Mouse (Mus musculus) liver, adult 2 months (tissue): ENCODE data around the gene Cacng1. TPM values are rescaled to one million over a fixed set of nuclear protein-coding genes. Genes with fewer than 3 reads are reported as not detected.

Experiments used
- DNase-seq: peaks from one replicate; pipeline ENCODE4 v3.0.0-alpha.2; 2011; ENCODE audit warnings: low read depth, low spot score; ENCODE audit errors: extremely low read depth
- H3K27ac ChIP-seq: fragments of 200-500 bp; replicated peaks from 2 replicates; pipeline ENCODE4 v1.5.1; 2012; ENCODE audit warnings: low read depth, mild to moderate bottlenecking, control low read depth, inconsistent platforms, low read length; ENCODE audit not compliant: insufficient read depth
- H3K27me3 ChIP-seq: fragments of 200-500 bp; 2 replicates; pipeline ENCODE4 v1.6.1; 2012; ENCODE audit warnings: mild to moderate bottlenecking, moderate library complexity, low read length, inconsistent platforms; ENCODE audit not compliant: control insufficient read depth, insufficient read depth
- H3K36me3 ChIP-seq: fragments of 200-500 bp; 2 replicates; pipeline ENCODE4 v1.6.1; 2012; ENCODE audit warnings: low read length, inconsistent platforms; ENCODE audit not compliant: control insufficient read depth, insufficient read depth
- H3K4me1 ChIP-seq: fragments of 200-500 bp; 2 replicates; pipeline ENCODE4 v1.6.1; 2011; ENCODE audit warnings: low read length; ENCODE audit not compliant: control insufficient read depth, insufficient read depth
- H3K4me3 ChIP-seq: fragments of 200-500 bp; 2 replicates; pipeline ENCODE4 v1.5.1; 2011; ENCODE audit warnings: low read depth, mild to moderate bottlenecking, control low read depth, low read length, moderate library complexity; ENCODE audit not compliant: insufficient read depth
- H3K79me2 ChIP-seq: fragments of 200-500 bp; 2 replicates; pipeline ENCODE4 v1.6.1; 2012; ENCODE audit warnings: inconsistent platforms, mild to moderate bottlenecking, low read length, moderate library complexity; ENCODE audit not compliant: control insufficient read depth, insufficient read depth
- H3K9ac ChIP-seq: fragments of 200-500 bp; 2 replicates; pipeline ENCODE4 v1.6.1; 2012; ENCODE audit warnings: low read depth, mild to moderate bottlenecking, control low read depth, inconsistent platforms, low read length
- CTCF ChIP-seq: fragments of 200-500 bp; IDR thresholded peaks from 2 replicates; pipeline ENCODE4 v1.5.1; 2011; ENCODE audit warnings: low read depth, low read length, control low read depth
- POLR2A ChIP-seq: fragments of 200-500 bp; IDR thresholded peaks from 2 replicates; pipeline ENCODE4 v1.6.1; 2011; ENCODE audit warnings: low read length, control low read depth; ENCODE audit not compliant: insufficient read depth; ENCODE audit errors: extremely low read depth
- WGBS: fragments of 180-500 bp; shearing (Covaris S2); methylation state at CpG from one replicate; pipeline ENCODE4 v1.1.7; 2018; 5-methylcytosine and 5-hydroxymethylcytosine counted together
- polyA plus RNA-seq: library from polyadenylated mRNA; depleted of rRNA; stranded (reverse); fragments of >200 nt; gene quantifications from 2 replicates; pipeline ENCODE4 v1.2.3, GENCODE M21; 2012
- total RNA-seq: library from RNA; depleted of rRNA; stranded (reverse); fragments of >200 nt; gene quantifications from 2 replicates; pipeline ENCODE4 v1.2.3, GENCODE M21; 2014

Gene Cacng1
- total and polyA plus RNA-seq, 2 experiments, result 0.09 TPM; not detected in 1

DNA sequence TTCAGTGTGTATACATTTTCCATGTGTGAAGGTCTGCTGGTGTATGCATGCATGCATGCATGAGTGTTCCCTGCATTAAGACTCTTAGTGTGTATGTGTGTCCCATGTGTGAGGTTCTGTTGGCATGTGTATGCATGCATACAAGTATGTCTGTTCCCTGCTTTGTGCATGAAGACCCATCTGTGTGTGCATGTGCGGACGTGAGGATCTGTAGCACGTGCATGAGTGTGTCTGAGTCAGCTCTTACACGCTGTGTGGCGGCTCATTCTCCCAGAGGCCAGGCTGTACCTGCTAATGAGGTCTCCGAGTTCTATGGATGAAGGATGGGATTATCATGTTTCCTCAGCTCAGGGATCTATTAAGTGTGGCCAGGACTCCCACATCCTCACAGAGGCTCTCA lies 11.3 kb downstream of the Cacng1 start:
- Histone ChIP-seq H3K9ac (no peak overlapping the region), H3K27ac (no peak overlapping the region), H3K36me3 (no peaks in the 10 kb centered on the region), H3K4me3 (no peak overlapping the region), H3K27me3 (no peaks in the 10 kb centered on the region), H3K4me1 (no peaks in the 10 kb centered on the region; the same call in 1 of the 2 replicates), H3K79me2 (no peaks in the 10 kb centered on the region)
- TF ChIP-seq CTCF, result no peak
- TF ChIP-seq POLR2A, result no peak
- WGBS, result 85% methylated on average over 6 of the region's 6 CpGs
- DNase-seq, result no peak

DNA sequence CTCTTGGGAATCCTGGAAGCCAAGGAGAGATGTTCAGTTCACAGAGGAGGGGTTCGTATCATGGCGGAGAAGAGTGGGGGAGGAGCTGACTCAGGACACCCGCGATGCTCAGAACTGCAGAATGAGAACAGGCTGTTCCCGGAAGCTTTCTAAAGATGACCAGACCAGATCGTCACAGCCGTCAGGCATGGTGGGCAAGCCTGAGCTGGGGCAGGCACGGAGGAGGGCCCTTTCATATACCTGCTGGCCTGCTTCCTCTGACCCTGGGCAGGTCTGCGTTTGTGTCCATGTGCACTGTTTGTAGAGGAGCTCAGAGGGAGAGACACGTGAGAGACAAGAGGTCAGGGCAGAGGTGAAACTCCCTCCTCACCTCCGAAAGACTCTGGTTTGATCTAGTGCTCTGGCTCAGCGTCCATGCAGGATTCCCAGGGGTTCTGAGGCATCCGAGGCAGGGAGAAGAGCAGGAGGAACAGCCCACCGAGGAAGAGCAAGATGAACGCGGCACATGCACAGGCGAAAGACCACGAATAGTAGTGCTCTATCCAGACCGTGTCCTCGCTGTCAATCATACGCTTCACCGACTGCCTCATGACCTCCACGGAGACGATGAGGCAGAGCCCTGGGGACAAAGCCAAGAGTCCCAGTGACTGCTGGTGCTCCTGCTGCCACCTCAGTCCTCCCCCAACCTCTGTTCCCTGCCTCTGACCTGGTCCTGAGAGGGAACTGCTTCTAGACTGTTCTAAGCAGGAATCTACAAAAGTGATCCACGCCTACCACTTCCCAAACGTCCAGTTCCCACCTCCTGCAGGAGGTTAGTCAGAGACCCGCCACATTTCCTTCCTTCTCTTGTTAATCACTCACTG lies 12.8 kb downstream of the Cacng1 start:
- no peak for TF ChIP-seq POLR2A
- no peak for TF ChIP-seq CTCF
- H3K27me3 ChIP-seq, result no peaks in the 10 kb centered on the region

DNA sequence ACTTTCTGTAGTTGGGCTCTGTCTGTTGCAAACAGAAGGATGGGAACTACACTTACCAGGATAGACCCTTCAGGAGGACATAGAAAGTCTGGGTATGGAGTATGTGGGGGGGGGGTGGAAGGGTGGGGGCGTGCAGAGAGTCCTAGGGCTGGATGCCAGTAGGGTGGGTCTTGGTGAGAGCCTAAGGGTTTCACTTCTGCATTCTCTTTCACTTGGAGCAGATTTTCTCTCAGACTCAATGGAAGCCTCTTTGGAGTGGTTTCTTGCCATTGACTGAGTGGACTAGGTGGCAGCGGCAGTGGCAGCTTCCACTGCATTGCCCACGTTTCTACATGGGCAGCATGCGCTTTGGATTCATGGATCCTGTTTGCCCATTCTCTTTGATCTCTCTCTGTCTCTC lies 16.4 kb downstream of the Cacng1 start:
- Histone ChIP-seq H3K79me2 (no peaks in the 10 kb centered on the region), H3K27me3 (no peaks in the 10 kb centered on the region), H3K4me3 (no peak overlapping the region), H3K27ac (no peak overlapping the region), H3K4me1 (no peaks in the 10 kb centered on the region), H3K9ac (no peak overlapping the region), H3K36me3 (no peaks in the 10 kb centered on the region)
- TF ChIP-seq CTCF (no peak), POLR2A (no peak)
- no peak for DNase-seq
- WGBS, result 87% methylated on average over 4 of the region's 4 CpGs

More for the DNA sequence above, 12.8 kb downstream of the Cacng1 start:
- no peak overlapping the region for H3K4me3 ChIP-seq
- peak; percentile 54 for DNase-seq
- H3K4me1 ChIP-seq, result no peaks in the 10 kb centered on the region; the same call in 1 of the 2 replicates
- H3K36me3 ChIP-seq, result no peaks in the 10 kb centered on the region
- 32% methylated on average over 27 of the region's 27 CpGs for WGBS
- H3K9ac ChIP-seq, result no peak overlapping the region
- H3K79me2 ChIP-seq, result no peaks in the 10 kb centered on the region
- no peak overlapping the region for H3K27ac ChIP-seq

DNA sequence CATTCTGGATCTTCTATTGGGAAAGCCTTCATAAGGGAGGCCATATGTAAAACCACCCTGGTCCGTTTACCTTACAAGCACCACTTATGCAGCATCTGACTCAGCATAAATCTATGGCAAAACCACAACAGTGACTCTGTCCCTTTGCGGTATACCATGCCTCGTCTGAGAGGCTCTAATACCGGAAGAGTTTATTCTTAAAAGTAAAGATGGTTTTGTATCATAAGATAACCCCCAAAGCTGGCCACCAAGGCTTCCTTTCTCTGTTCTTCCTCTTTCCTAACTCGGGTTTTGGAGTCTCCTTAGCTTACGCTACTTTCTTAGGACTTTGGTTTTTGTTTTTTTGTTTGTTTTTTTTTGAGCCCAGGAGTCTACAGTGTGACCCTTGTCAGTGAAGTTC lies 23.0 kb downstream of the Cacng1 start:
- 81% methylated on average over 6 of the region's 6 CpGs for WGBS
- H3K4me3 ChIP-seq, result no peak overlapping the region

DNA sequence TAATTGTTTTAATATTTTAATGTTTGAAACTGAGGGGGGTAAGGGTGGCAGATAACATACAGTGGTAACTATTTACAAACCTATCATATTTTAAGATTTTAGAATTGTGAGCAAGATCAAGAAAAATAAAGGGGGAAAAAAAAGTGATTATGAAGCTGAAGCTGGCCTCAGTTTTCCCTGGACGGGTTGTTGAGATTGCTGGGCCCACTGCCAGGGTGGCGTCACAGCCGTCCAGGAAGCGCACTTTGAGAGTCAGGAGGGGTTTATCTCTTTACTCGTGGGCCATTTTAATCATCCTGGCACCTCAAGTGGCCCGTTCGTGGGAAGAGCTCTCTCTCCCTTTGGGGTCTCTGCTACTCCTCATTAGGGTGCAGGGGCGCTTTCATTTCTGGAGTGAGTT lies 24.8 kb downstream of the Cacng1 start:
- DNase-seq, result no peak
- no peak overlapping the region for H3K27ac ChIP-seq
- H3K36me3 ChIP-seq, result no peaks in the 10 kb centered on the region
- WGBS, result 69% methylated on average over 8 of the region's 8 CpGs
- no peak for TF ChIP-seq POLR2A
- no peak for TF ChIP-seq CTCF
- H3K9ac ChIP-seq, result no peak overlapping the region
- H3K4me3 ChIP-seq, result no peak overlapping the region
- H3K79me2 ChIP-seq, result no peaks in the 10 kb centered on the region
- no peaks in the 10 kb centered on the region for H3K4me1 ChIP-seq
- no peaks in the 10 kb centered on the region for H3K27me3 ChIP-seq

More for the DNA sequence above, 23.0 kb downstream of the Cacng1 start:
- H3K4me1 ChIP-seq, result no peaks in the 10 kb centered on the region
- no peaks in the 10 kb centered on the region for H3K27me3 ChIP-seq
- no peak for DNase-seq
- H3K9ac ChIP-seq, result no peak overlapping the region
- no peaks in the 10 kb centered on the region for H3K36me3 ChIP-seq
- H3K27ac ChIP-seq, result no peak overlapping the region
- TF ChIP-seq POLR2A (no peak), CTCF (no peak)
- no peaks in the 10 kb centered on the region for H3K79me2 ChIP-seq

DNA sequence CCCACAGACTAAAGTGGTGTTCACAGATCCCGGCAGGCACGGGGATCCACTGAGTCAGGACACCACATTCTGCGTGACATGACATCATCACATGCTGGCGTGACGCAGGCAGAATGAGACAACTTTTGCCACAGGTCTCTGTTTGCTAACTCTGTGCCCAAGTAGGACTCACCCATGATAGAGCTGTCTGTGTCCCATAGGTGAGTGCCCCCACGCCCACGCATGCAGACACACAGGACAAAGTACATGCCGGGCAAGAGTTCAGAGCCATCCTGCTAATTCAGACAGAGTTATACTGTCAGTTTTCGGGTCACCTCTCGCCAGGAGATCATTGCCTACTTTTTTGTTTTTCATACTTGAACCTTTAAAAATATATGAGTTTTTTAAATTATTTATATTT lies 27.8 kb downstream of the Cacng1 start:
- DNase-seq, result peak; percentile 43
- H3K79me2 ChIP-seq, result no peaks in the 10 kb centered on the region
- WGBS, result 44% methylated on average over 10 of the region's 10 CpGs
- H3K27ac ChIP-seq, result no peak overlapping the region
- peaks cover 7% of the 10 kb centered on the region; the same call in 1 of the 2 replicates for H3K36me3 ChIP-seq
- no peaks in the 10 kb centered on the region for H3K4me1 ChIP-seq
- no peaks in the 10 kb centered on the region for H3K27me3 ChIP-seq
- no peak overlapping the region for H3K9ac ChIP-seq
- H3K4me3 ChIP-seq, result no peak overlapping the region
- TF ChIP-seq POLR2A (no peak), CTCF (no peak)
